Mouse (Mus musculus) testis, adult 2 months (tissue): Measurements from ENCODE around the gene Zbtb17.

Experiments used
- CTCF ChIP-seq: fragments of 200-500 bp; IDR thresholded peaks from 2 replicates; pipeline ENCODE4 v1.5.1; 2012; ENCODE audit warnings: low read depth, mild to moderate bottlenecking, inconsistent platforms, low read length, moderate library complexity; ENCODE audit not compliant: control insufficient read depth, insufficient read depth, insufficient replicate concordance
- POLR2A ChIP-seq: fragments of 200-500 bp; IDR thresholded peaks from 2 replicates; pipeline ENCODE4 v1.6.1; 2012; ENCODE audit warnings: low read depth, mild to moderate bottlenecking, inconsistent platforms, low read length, moderate library complexity; ENCODE audit not compliant: control insufficient read depth

- TF ChIP-seq CTCF (no peak), POLR2A (no peak)
Measured at GRCm38 (mm10) chr4:141426796-141427745, 17.4 kb upstream of the Zbtb17 start.
